Mouse (Mus musculus): ENCODE measurements around the gene Rap1b. TPM values are rescaled to one million over a fixed set of nuclear protein-coding genes. Genes with fewer than 3 reads are reported as not detected.

Gene Rap1b
- polyA plus RNA-seq, 1 experiment = 87.0 TPM

GRCm38 (mm10) chr10:117775401-117776144, 70.3 kb downstream of the Rap1b start:
- TF ChIP-seq CTCF (IDR thresholded peaks at IDR 0.05; ENCODE audit: borderline replicate concordance, extremely low read depth, insufficient read depth, insufficient read length) = no peak
- no peak for DNase-seq (ENCODE audit: low read depth)

- no peak for TF ChIP-seq POLR2A (IDR thresholded peaks at IDR 0.05; ENCODE audit: borderline replicate concordance, extremely low read depth, insufficient read depth, insufficient read length, poor library complexity, severe bottlenecking)
- no peak for TF ChIP-seq CTCF (IDR thresholded peaks at IDR 0.05; ENCODE audit: borderline replicate concordance, extremely low read depth, insufficient read depth, insufficient read length)
- DNase-seq (ENCODE audit: low read depth) = no peak
These were observed 71.1 kb downstream of the Rap1b start for GRCm38 (mm10) chr10:117774817-117775120.

GRCm38 (mm10) chr10:117774011-117774816, 71.6 kb downstream of the Rap1b start:
- no peak for TF ChIP-seq CTCF (IDR thresholded peaks at IDR 0.05; ENCODE audit: borderline replicate concordance, extremely low read depth, insufficient read depth, insufficient read length)
- no peak for TF ChIP-seq POLR2A (IDR thresholded peaks at IDR 0.05; ENCODE audit: borderline replicate concordance, extremely low read depth, insufficient read depth, insufficient read length, poor library complexity, severe bottlenecking)
- no peak for DNase-seq (ENCODE audit: low read depth)

GRCm38 (mm10) chr10:117773106-117773720, 72.6 kb downstream of the Rap1b start:
- no peak for TF ChIP-seq CTCF (IDR thresholded peaks at IDR 0.05; ENCODE audit: borderline replicate concordance, extremely low read depth, insufficient read depth, insufficient read length)
- TF ChIP-seq POLR2A (IDR thresholded peaks at IDR 0.05; ENCODE audit: borderline replicate concordance, extremely low read depth, insufficient read depth, insufficient read length, poor library complexity, severe bottlenecking) = no peak
- no peak for DNase-seq (ENCODE audit: low read depth)

GRCm38 (mm10) chr10:117772364-117773105, 73.3 kb downstream of the Rap1b start:
- no peak for TF ChIP-seq CTCF (IDR thresholded peaks at IDR 0.05; ENCODE audit: borderline replicate concordance, extremely low read depth, insufficient read depth, insufficient read length)
- no peak for TF ChIP-seq POLR2A (IDR thresholded peaks at IDR 0.05; ENCODE audit: borderline replicate concordance, extremely low read depth, insufficient read depth, insufficient read length, poor library complexity, severe bottlenecking)
- DNase-seq (ENCODE audit: low read depth) = no peak

- TF ChIP-seq POLR2A (IDR thresholded peaks at IDR 0.05; ENCODE audit: borderline replicate concordance, extremely low read depth, insufficient read depth, insufficient read length, poor library complexity, severe bottlenecking) = no peak
- TF ChIP-seq CTCF (IDR thresholded peaks at IDR 0.05; ENCODE audit: borderline replicate concordance, extremely low read depth, insufficient read depth, insufficient read length) = no peak
- no peak for DNase-seq (ENCODE audit: low read depth)
These were observed 74.7 kb downstream of the Rap1b start for GRCm38 (mm10) chr10:117771131-117771510.

- DNase-seq (ENCODE audit: low read depth) = no peak
- TF ChIP-seq CTCF (IDR thresholded peaks at IDR 0.05; ENCODE audit: borderline replicate concordance, extremely low read depth, insufficient read depth, insufficient read length) = no peak
- TF ChIP-seq POLR2A (IDR thresholded peaks at IDR 0.05; ENCODE audit: borderline replicate concordance, extremely low read depth, insufficient read depth, insufficient read length, poor library complexity, severe bottlenecking) = no peak
These were observed 75.3 kb downstream of the Rap1b start for GRCm38 (mm10) chr10:117770286-117771130.

- no peak for TF ChIP-seq POLR2A (IDR thresholded peaks at IDR 0.05; ENCODE audit: borderline replicate concordance, extremely low read depth, insufficient read depth, insufficient read length, poor library complexity, severe bottlenecking)
- no peak for DNase-seq (ENCODE audit: low read depth)
These were observed 76.1 kb downstream of the Rap1b start for GRCm38 (mm10) chr10:117769541-117770285.

GRCm38 (mm10) chr10:117768141-117768440, 77.7 kb downstream of the Rap1b start:
- no peak for DNase-seq (ENCODE audit: low read depth)
- TF ChIP-seq POLR2A (IDR thresholded peaks at IDR 0.05; ENCODE audit: borderline replicate concordance, extremely low read depth, insufficient read depth, insufficient read length, poor library complexity, severe bottlenecking) (no peak), CTCF (IDR thresholded peaks at IDR 0.05; ENCODE audit: borderline replicate concordance, extremely low read depth, insufficient read depth, insufficient read length) (no peak)
